Mouse (Mus musculus): ENCODE results near the gene Emp3. TPM values are rescaled to one million over a fixed set of nuclear protein-coding genes. Genes with fewer than 3 reads are reported as not detected.
"Not testable (repeated sequence)": the region's sequence is repeated elsewhere in the genome, so short reads cannot be mapped to it uniquely, and the experiment has no call there.

Emp3 gene
- polyA plus RNA-seq, 1 experiment from 2014 or later = 271 TPM

DNA sequence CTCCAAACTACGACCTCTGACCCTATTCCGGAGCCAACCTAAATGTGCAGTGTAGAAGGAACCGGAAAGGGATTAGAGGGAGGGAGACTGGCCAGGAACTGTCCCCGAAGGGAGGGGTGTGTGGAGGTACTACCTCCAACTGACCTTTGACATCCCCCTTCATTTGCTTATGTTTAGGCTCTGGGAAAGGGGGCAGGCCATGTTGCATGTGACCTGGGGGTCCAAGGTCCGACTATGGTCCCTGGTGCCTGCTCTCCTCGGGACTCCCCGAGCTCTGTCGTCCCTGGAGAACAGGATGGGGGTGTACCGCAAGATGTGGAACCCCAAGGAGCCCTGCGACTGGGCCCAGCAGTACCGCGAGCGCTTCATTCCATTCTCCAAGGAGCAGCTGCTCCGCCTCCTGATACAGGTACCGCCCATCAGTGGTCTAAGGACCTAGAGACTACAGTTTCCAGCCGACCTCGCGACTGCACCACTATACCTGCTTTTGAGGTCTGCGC is 23.9 kb downstream of the Emp3 start:
- H3K36me3 ChIP-seq (ENCODE audit: inconsistent target) = no peaks in the 10 kb centered on the region
- no peaks in the 10 kb centered on the region for H3K79me2 ChIP-seq (ENCODE audit: inconsistent target)
- 3% methylated on average over 19 of the region's 19 CpGs for WGBS (ENCODE audit: missing documents)
- peak overlapping the region; percentile 84 for H3K27ac ChIP-seq
- H3K4me3 ChIP-seq (ENCODE audit: inconsistent target) = peak overlapping the region; percentile 63

DNA sequence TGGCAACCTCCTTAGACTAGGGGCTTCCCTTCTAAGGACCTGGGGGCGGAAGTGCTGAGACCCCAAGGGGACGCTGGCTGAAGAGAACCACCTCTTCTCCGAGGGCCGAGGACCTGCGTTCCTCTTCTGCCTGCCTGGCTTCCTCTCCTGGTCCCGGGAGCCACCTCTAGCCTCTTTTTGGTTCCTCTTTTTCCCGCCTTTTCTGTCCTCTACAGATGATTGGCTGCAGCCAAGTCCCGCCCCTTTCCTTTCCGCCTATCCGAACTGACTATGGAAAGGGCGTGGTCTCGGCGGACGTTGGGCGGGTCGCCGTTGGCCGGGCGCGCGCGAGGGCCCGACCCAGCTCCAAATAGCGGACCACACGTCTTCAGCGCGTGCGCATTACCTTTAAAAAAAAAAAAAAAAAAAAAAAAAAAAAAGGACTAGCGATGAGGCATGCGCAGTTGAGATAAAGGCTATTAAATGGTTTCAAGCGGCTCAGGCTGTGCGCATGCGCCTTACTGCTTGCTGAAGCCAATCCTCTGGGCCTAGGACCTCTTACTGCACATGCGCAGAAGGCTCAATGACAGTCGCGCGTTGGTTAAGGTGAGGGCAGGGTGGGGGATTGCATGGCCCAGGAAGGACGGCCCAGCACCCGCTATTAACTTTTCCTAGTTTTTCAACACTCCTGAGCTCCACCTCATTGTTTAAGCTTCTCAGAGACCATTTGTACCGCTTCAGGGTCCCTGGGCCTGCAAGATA is 24.5 kb downstream of the Emp3 start, which contains the start of the genes Syngr4 and Tmem143:
TSS of gene Syngr4 (minus strand) at position 198 of the 741 bp plus-strand sequence.
TSS of gene Tmem143 (plus strand) at position 425 of the 741 bp plus-strand sequence.
- Histone ChIP-seq H3K36me3 (ENCODE audit: inconsistent target) (no peaks in the 10 kb centered on the region), H3K4me3 (ENCODE audit: inconsistent target) (peak within 1 kb of the TSS; percentile 63), H3K27ac (peak within 1 kb of the TSS; percentile 84), H3K79me2 (ENCODE audit: inconsistent target) (no peaks in the 10 kb centered on the region)
- under 1% methylated on average over 35 of the region's 40 CpGs for WGBS (ENCODE audit: missing documents)

DNA sequence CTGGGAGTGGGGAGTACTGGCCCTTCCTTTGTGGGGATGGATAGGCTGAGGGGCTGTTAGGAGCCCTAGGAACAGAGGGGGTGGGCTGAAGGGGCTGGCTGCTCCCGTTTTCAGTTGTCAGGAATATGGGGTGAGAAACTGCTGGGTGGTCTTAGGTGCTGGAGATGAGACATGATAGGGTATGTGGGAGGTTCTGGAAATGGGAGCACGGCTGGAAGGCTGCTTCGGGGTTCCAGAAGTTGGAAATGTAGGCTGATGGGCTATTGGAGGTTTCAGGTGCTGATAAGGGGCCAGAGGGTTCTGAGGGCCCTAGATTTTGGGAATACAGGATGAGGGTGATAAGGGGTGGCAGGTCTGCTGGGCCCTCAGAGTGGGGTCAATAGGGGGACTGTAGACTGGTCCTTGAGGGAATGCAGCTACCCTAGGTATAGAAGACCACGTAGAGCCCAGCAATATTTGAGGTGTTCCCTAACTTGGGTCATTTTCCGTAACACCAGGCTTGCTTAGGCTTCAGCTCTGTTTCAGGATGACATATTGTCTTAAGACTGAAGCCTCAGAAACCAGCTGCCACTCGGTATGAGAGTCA is 25.2 kb downstream of the Emp3 start:
- peak overlapping the region; percentile 40; the same call in 1 of the 2 replicates for H3K27ac ChIP-seq

DNA sequence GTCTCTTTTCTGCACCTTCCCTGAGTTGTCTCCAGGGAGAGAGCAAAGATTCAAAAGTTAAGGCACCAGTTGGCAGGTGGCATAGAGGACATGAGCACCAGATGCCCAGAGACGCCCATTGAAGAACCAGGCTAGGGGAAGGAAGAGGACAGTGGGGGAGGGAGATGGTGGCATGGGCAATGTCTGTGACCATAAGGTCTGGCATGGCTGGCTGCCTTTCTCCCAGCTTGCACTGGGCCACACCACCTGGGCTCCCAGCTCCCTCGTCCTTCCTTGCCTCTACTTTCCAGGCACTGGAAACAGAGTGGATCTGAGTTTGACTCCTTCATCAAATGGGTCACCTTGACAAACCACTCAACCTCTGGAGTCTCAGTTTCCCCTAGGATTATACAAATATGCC is 28.6 kb downstream of the Emp3 start:
- no peaks in the 10 kb centered on the region for H3K79me2 ChIP-seq (ENCODE audit: inconsistent target)
- H3K4me3 ChIP-seq (ENCODE audit: inconsistent target) = no peak overlapping the region
- H3K36me3 ChIP-seq (ENCODE audit: inconsistent target) = no peaks in the 10 kb centered on the region
- no peak overlapping the region for H3K27ac ChIP-seq
- WGBS (ENCODE audit: missing documents) = 96% methylated on average over 2 of the region's 2 CpGs

More for the DNA sequence above, 25.2 kb downstream of the Emp3 start:
- Histone ChIP-seq H3K79me2 (ENCODE audit: inconsistent target) (no peaks in the 10 kb centered on the region), H3K36me3 (ENCODE audit: inconsistent target) (no peaks in the 10 kb centered on the region), H3K4me3 (ENCODE audit: inconsistent target) (no peak overlapping the region)
- WGBS (ENCODE audit: missing documents) = 70% methylated on average over 6 of the region's 6 CpGs

DNA sequence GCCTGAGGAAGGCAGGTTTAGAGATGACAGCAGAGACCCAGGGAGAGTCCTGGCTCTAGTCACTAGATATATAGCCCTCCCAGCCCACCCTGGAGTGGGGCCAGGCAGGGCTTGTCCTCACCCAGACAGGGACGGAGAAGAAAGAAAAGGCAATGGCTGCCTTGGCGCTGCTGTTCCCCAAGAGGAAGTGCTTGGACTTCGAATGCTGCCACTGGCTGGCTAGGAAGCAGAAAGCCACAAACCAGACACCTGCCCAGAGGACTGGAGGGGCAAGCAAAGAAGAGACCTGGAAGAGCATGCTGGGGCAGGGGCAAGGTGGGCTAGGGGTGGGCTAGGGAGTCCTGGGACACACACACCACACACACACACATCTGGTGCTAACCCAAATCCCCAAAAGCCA is 34.0 kb downstream of the Emp3 start:
- no peak overlapping the region for H3K4me3 ChIP-seq (ENCODE audit: inconsistent target)
- no peaks in the 10 kb centered on the region for H3K79me2 ChIP-seq (ENCODE audit: inconsistent target)
- H3K36me3 ChIP-seq (ENCODE audit: inconsistent target) = peaks cover 27% of the 10 kb centered on the region
- H3K27ac ChIP-seq = no peak overlapping the region
- WGBS (ENCODE audit: missing documents) = 22% methylated on average over 3 of the region's 3 CpGs

DNA sequence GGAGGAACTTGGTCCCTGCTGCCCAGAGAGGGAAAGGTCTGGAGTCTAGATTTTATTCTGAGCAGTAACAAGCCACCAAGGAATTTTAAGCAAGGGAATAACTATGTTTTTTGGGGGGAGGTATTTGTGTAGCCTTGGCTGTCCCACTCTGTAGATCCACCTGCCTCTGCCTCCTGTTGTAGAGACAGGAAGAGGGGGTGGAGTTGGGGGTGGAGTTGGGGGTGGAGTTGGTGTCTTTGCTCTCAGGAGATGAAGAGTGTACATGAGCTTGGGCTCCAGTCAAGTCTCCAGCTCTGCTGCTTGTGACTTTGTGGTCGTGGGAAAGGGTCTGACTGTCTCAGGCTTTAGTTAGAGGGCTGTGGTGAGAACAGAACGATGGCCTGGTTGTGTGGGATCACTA is 40.2 kb downstream of the Emp3 start:
- no peak overlapping the region for H3K4me3 ChIP-seq (ENCODE audit: inconsistent target)
- 86% methylated on average over 2 of the region's 2 CpGs for WGBS (ENCODE audit: missing documents)
- no peak overlapping the region for H3K27ac ChIP-seq
- no peaks in the 10 kb centered on the region for H3K79me2 ChIP-seq (ENCODE audit: inconsistent target)
- peaks cover 89% of the 10 kb centered on the region for H3K36me3 ChIP-seq (ENCODE audit: inconsistent target)

DNA sequence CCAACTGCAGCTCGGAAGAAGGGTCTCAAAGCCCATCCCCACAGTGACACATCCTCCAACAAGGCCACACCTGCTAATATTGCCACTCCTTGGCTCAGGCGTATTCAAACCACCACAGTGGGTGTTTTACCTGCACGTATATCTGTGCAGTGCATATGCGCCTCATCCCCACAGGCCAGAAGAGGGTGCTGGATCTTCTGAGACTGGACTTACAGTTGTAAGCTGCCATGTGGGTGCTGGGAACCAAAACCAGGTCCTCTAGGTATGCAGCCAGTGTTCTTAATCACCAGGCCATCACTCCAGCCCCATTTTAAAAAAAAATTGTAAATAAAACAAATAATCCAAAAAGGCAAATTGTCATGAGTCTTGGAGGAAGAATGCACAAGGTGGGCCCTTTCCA is 40.7 kb downstream of the Emp3 start:
- H3K36me3 ChIP-seq (ENCODE audit: inconsistent target) = peaks cover 93% of the 10 kb centered on the region
- 98% methylated on average over 4 of the region's 4 CpGs for WGBS (ENCODE audit: missing documents)
- H3K79me2 ChIP-seq (ENCODE audit: inconsistent target) = peaks cover 4% of the 10 kb centered on the region; the same call in 1 of the 2 replicates
- no peak overlapping the region for H3K4me3 ChIP-seq (ENCODE audit: inconsistent target)
- H3K27ac ChIP-seq = no peak overlapping the region

DNA sequence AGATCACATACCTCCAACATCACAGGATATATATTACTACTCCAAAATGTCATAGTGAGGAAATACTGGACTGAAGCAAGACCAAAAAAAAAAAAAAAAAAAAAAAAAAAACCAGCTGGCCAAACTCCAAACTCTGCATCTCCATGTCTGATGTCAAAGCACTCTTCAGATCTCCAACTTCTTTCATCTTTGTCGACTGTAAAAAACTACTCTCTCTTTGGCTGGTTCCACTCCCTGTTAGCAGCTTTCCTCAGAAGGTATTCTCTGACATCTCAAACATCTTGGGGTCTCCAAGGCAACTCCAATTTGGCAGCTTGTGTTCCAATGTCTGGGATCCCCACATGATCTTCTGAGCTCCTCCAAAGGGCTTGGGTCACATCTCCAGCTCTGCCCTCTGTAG is 42.9 kb downstream of the Emp3 start, which contains the start of gene Grin2d:
TSS of gene Grin2d (minus strand) at position 101 of the 400 bp plus-strand sequence.
- H3K36me3 ChIP-seq (ENCODE audit: inconsistent target) = peaks cover 90% of the 10 kb centered on the region
- WGBS (ENCODE audit: missing documents) = 78% methylated on average over 1 of the region's 1 CpGs
- not testable (repeated sequence) for H3K27ac ChIP-seq; H3K4me3 ChIP-seq (ENCODE audit: inconsistent target)
- peaks cover 27% of the 10 kb centered on the region for H3K79me2 ChIP-seq (ENCODE audit: inconsistent target)

DNA sequence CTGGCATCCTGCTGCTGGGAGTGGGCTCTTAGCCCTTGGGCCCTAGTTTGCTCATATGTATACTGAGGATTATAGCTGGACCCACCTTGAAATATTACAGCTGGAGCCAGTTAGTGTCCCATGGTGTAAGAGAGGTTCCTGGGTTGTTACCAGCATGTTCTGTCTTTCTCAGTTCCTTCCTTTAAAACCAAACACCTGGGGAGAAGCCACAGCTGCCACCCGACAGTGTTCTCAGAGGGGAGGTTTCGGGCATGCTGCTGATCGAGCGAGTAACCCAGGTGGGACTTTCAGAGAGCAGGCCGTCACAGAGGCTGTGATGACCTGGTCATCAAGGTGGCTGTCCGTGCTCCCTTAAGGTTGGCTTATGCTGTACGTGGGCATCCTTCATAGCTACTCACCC is 44.3 kb downstream of the Emp3 start:
- peaks cover 30% of the 10 kb centered on the region for H3K79me2 ChIP-seq (ENCODE audit: inconsistent target)

DNA sequence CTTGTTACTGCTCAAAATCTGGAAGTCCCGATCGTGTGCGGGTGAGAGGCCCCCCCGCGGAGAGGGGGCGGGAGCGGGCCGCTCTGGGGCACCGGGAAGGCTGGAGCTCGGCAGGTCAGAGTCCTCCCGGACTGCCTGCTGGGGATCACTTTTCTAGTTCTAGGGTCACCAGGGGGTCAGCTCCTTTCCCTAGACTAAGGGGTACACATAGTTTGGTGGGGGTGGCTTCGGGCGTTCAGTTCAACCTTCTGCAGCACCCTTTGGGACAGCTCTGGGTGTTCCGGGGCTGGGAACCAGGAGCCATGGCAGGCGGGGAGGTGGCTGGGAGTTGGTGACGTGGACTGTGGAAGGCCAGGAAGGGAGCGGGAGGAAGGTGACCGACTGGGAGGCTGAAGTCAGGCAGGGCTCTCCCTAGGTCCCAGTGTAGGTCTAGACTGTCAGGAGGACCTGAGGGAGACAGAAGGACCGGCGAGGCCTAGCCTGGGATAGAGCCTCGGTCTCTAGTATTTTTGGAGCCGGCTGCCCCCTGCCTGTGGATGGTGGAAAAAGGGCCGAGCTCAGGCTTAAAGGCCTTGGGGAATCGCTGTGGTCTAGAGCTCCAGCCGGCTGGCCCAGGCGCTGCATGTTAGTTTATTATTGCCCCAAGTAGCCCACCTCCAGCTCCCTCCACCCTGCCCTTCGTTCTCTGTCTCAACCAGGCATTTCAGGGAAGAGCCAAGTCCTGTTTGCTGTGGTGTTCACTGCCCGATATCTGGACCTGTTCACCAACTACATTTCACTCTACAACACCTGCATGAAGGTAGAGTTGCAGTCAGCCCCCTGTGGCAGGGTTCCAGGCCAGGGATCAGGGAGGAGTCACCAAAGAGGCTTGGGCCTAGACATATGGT is 47.9 kb downstream of the Emp3 start:
- Histone ChIP-seq H3K27ac (peak overlapping the region; percentile 76), H3K79me2 (ENCODE audit: inconsistent target) (peaks cover 30% of the 10 kb centered on the region), H3K36me3 (ENCODE audit: inconsistent target) (peaks cover 42% of the 10 kb centered on the region; the same call in 1 of the 2 replicates), H3K4me3 (ENCODE audit: inconsistent target) (peak overlapping the region; percentile 82)
- WGBS (ENCODE audit: missing documents) = 1% methylated on average over 25 of the region's 28 CpGs

More for the DNA sequence above, 44.3 kb downstream of the Emp3 start:
- Histone ChIP-seq H3K27ac (no peak overlapping the region), H3K4me3 (ENCODE audit: inconsistent target) (no peak overlapping the region), H3K36me3 (ENCODE audit: inconsistent target) (peaks cover 76% of the 10 kb centered on the region)
- 95% methylated on average over 7 of the region's 7 CpGs for WGBS (ENCODE audit: missing documents)

DNA sequence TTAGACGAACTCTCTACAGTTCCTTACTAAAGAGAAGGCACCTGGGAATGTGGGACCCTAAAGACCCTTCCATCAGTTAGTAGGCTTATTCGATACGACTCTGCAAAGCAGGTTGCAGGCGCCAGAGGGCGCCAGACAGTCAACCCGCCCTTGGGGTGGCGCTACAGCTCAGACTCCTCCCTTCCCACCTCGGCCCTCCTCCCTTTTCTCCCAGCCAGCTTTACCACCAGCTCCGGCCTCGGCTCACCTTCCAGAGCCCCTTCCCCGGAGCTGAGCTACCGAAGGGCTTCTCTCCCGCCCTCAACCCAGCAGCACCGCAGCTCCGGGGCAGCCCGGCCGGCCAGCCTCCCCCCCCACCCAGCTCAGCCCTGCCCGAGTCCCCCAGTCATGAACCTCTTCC is 48.6 kb downstream of the Emp3 start, which contains the start of gene Kdelr1:
TSS of gene Kdelr1 (plus strand) at position 149 of the 400 bp plus-strand sequence.
- WGBS (ENCODE audit: missing documents) = 4% methylated on average over 18 of the region's 18 CpGs
- peaks cover 35% of the 10 kb centered on the region; the same call in 1 of the 2 replicates for H3K36me3 ChIP-seq (ENCODE audit: inconsistent target)
- H3K4me3 ChIP-seq (ENCODE audit: inconsistent target) = peak within 1 kb of the TSS; percentile 82
- peak within 1 kb of the TSS; percentile 76 for H3K27ac ChIP-seq
- H3K79me2 ChIP-seq (ENCODE audit: inconsistent target) = peaks cover 30% of the 10 kb centered on the region

DNA sequence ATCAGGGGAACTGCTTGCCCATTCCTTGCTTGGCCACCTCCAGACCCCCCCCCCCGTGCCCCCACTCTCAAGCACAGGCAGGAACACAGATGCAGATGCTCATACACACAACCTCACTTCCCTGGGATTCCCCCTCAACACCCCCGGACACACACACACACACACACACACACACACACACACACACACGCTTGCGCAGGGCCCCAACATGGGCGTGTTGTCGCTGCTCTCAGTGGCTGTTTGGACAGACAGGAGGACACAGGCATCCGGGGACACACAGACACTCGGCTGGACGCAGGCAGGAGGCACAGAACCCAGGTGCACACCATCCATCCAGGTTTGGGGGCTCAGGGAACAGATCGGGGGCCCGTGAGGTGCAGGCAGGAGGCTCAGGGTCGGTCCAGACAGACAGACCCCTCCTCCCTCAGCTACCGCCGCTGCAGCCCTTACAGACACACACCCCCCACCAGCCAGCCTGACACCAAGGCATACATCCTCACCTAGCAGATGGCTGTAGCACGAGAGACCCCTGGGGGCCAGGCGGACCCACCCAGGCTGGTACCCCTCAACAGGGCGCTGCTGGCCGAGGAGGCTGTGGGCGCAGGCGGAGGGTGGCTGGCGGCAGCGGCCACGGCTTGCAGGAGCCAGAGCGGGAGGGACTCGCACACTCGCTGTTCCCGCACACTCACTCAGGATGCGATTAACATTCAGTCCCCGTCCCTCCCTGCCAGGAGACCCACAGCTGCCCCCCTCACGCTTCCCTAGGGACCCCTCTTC is 50.7 kb downstream of the Emp3 start:
- WGBS (ENCODE audit: missing documents) = 6% methylated on average over 29 of the region's 30 CpGs
- no peak overlapping the region for H3K27ac ChIP-seq
- H3K4me3 ChIP-seq (ENCODE audit: inconsistent target) = no peak overlapping the region
- H3K36me3 ChIP-seq (ENCODE audit: inconsistent target) = peaks cover 13% of the 10 kb centered on the region; the same call in 1 of the 2 replicates
- H3K79me2 ChIP-seq (ENCODE audit: inconsistent target) = peaks cover 25% of the 10 kb centered on the region

DNA sequence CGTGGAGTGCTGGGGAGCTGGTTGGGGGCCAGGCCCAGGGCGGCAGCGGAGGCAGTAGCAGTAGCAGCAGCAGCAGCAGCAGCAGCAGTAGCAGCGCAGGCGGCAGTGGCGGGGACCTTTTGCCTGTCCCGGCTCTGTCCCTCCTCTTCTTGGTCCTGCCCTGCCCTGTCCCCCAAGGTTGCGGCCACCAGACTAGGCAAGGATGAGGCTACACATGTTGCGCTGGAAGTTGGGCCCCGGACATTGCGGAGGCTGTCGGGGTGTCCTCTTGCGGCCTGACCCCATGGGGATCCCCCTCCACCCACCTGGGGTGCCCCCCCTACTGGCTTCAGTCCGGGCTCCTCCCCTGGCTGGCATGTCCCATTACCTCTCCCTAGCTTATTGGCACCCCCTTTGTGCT is 51.4 kb downstream of the Emp3 start:
- Histone ChIP-seq H3K4me3 (ENCODE audit: inconsistent target) (no peak overlapping the region), H3K79me2 (ENCODE audit: inconsistent target) (peaks cover 19% of the 10 kb centered on the region), H3K27ac (no peak overlapping the region), H3K36me3 (ENCODE audit: inconsistent target) (peaks cover 6% of the 10 kb centered on the region; the same call in 1 of the 2 replicates)
- 6% methylated on average over 14 of the region's 14 CpGs for WGBS (ENCODE audit: missing documents)
